Mouse (Mus musculus) thymus, postnatal 10 days (tissue): Measurements from ENCODE around the gene Ell.
"Not testable (repeated sequence)": the region's sequence is repeated elsewhere in the genome, so short reads cannot be mapped to it uniquely, and the experiment has no call there.

Experiments used
- DNase-seq, 2 experiments: peaks; one replicate each; pipeline ENCODE4 v3.0.0; 2021; ENCODE audit warnings: low spot score in 2 of 2

Ell gene

DNA sequence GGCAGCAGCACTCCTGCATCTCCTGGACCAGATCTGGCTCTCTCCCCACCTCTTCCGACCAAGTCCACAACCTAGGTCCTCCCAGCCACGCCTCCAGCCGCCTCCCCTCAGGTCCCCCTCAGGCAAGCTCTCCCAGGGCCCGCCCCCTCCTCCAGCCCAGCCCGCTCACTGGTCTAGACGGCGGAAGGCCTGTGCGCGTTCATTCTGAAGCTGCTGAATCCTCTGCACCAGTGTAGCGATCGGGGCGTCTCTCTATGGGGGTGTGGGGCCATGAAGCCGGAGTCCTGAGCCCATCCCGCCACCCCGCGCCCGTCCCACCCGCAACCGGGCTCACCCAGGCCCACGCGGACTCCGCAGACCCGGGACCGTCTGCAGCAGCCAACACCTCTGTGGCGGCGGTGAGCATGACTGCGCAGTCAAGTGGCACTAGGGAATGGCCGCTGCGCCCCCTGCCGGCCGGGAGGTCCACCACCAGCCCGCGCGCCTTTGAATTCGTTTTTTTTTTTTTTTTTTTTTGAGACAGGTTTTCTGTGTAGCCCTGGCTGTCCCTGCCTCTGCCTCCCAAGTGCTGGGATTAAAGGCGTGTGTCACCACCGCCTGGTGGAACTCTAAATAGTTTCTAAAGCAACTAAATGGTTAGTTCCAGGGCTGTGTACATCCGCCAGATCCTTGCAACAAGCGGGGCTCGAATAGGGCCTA, 32.8 kb upstream of the Ell start, which contains the start of gene Rex1bd:
Gene Rex1bd, minus strand, starts transcription at position 425 of the 699 bp plus-strand sequence.
- DNase-seq = peak; percentile 93 to 94

DNA sequence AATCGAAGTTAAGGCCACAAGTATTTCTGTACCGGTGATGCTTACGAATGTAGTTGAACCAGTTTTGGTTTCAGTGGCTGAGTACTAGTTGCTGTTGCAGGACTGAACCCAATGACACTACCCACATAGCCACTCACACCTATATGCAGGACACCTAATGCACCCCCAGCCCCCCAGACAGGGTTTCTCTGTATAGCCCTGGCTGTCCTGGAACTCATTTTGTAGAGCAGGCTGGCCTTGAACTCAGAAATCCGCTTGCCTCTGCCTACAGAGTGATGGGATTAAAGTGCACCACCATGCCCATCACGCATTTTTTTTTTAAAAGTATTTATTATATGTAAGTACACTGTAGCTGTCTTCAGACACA, 32.2 kb upstream of the Ell start:
- DNase-seq = no peak

DNA sequence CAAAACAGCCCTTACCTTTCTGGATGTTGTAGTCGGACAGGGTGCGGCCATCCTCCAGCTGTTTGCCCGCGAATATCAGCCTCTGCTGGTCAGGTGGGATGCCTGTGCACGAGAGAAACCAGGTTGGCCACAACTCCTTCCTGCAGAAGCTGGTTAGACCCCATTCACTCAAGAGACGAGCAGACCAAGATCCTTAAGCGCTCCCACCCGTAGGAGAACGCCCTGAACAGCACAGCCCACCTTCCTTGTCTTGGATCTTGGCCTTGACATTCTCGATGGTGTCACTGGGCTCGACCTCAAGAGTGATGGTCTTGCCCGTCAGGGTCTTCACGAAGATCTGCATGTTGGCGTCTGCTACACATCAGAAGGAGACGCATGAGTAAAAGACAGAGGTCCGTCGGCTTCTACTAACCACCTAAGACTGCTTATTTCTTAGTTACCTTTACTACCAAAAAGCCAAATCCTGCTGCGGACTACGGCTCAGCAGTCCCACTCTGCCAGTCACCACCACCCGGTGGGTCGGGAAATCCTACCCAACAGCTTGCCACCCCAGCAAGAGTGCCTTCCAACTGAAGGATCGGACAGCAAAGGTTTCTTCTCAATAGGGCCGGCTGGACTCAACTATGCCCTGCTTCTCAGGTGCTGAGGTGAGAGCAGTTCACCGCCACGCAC, 29.8 kb upstream of the Ell start:
- no peak for DNase-seq

DNA sequence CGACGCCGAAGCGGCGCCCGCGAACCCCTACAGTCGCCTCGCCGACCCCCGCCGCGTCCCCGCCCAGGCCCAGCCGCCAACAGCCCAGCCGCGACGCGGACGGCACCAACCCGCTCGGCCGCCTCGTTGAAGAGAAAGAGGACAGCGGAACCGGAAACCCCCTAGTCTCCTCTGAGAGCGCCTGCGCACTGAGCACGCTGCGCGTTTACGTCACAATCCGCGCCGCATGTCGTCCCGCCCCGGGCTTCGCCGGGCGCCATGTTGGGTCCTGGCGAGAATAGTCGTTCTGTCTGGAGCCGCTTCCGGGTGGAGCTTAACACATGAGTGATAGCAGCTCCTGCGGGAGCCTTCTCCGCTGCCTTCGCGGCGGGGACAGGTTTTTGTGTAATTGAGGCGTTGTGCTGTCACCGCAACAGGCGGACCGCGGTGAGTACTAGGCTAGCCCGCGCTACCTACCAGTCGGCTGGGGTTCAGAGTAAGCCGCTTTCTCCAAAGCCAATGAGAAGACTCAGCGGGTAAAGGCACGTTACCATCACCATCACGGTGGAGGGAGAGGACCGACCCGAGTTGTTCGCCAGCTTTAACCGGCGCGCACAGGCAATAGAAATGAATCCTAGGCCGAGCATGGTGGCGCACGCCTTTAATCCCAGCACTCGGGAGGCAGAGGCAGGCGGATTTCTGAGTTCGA, 28.9 kb upstream of the Ell start, which contains the start of gene Uba52:
Gene Uba52, minus strand, starts transcription at position 574 of the 688 bp plus-strand sequence.
- peak; percentile 96 to 97 for DNase-seq

DNA sequence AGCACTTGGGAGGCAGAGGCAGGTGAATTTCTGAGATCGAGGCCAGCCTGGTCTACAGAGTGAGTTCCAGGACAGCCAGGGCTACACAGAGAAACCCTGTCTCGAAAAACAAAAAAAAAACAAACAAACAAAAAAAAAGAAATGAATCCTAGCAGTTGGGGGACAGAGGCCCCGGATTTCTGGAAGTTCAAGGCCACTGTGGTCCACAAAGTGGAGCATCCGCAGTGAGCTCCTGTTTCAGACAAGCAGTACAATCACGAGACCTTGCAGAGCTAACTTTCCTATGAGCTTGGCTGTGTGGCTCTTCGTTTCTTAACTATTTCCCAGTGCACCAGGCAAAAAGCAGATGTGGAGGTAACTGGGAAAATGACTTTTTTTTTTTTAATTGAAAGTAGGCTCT, 28.1 kb upstream of the Ell start:
- not testable (repeated sequence) for DNase-seq

DNA sequence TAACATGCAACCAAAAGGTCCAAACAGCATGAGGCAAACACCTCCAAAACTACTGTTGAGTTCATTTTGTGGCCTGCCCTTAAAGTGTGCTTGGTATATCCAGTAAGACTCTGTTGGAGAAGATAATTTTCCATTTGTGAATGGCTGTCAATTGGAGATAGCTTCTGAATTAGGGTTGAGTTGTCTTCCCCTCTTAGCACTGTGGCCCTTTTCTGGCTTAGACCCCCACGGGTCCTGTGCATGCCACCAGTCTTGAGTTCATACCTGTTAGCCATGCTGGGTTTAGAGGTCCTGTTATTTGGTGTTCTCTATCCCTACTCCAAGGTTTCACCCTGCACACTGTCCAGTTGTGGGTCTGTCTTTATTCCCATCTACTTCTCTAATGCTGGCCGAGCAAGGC, 27.5 kb upstream of the Ell start:
- DNase-seq = no peak

DNA sequence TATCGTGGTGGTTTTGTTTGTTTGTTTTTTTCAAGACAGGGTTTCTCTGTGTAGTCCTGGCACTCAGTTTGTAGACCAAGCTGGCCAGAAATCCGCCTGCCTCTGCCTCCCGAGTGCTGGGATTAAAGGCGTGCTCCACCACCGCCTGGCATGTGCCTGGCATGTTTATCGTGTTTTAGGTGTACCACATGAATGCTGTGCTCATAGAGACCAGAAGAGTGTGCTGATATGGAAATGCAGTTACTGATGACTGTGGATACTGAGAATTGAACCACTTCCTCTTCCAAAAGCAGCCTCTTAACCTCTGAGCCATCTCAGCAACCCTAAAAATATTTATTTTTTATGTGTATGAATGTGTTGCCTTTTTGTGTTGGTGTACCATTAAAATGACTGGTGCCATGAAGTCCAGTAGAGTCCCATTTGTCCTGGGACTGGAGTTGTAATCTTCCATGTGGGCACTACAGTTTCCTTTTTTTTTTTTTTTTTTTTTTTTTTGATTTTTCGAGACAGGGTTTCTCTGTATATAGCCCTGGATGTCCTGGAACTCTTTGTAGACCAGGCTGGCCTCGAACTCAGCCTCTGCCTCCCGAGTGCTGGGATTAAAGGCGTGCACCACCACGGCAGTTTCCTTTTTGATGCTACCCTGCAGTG, 26.9 kb upstream of the Ell start:
- no peak for DNase-seq

DNA sequence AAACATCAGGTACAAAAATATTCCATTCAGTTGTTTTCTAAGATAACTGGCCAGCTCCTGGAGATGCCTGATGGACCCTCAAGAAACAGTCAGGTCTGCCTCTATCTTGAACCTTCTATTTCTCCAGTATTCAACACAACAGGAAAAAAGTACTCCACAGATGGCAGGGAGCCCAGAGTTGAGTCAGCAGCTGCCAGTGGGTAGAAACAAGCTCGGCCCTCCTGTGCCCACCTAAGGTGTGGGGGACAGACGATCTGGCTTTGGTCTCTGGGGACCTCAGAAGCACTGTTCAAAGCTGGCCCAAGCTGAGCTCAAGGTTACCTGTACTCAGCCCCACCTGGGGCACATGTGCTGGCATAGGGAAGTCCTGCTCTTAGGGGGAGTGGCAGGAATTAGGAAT, 25.8 kb upstream of the Ell start:
- DNase-seq = no peak

DNA sequence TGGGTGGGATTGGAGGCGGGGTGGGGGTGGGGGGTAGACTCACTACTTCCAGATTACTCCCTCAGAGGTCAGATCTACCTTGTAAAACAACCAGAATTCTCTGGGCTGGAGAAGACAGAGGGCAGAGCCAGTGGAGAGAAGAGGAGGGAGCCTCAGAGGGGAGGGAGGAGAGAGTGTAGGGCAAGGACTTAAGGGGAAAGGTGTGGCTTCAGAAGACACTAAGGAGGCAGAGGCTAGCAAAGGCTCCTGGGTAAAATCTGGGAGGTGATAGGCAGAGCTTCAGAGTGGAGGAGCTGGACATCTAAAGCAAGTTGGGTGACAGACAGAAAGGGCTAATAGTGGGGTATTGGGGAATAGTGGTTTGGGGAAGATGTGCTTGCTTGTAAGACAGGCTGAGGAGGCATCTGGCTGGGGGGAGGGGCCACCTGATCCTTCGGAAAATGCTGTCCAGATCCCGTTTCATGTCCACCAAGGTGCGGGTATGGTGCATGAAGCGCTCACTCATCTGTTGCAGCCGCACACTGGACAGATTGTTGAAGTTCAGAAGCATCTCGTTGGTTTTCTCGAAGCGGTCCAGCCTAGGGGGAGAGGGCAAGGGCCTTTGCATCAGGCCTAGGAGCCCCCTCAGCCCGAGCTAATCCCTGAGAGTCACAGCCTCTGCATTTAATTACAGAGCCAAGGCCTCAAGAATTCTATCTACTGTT, 21.2 kb upstream of the Ell start:
- DNase-seq = no peak

DNA sequence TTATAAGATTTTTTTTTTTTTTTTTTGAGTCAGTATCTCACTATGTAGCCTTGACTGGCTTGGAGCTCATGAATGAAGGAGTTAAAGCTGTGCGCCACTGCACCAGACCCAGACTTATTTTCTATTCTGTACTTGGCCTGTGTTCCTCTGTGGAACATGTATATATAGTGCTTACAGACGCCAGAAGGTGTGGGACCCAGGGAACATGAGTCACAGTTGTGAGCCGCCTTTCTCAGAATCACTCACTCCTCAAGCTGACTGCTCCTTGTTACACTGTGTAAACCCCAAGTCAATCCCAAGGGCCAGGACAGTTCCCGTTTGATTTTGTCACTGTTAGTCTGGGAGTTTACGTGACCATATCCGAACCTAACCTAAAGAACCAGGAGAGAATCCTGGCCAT, 20.2 kb upstream of the Ell start:
- no peak for DNase-seq

DNA sequence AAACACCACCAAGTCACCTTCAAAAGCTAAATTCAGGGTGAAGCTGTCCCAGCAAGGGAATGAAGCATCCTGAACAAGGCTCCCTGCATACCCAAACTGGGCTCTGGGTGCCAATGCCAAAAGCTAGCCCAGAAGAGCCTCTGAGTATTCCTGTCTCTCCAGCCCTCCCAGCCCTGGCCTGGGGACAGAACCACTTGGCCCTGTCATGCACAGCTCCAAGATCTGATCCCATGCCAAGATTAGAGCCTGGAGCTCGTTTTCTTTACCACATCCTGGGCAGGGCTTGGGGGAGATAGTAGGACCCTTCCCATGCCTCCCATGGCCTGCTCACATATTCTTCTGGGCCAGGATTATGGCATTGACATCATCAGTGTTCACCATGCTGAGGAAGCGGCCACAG, 19.7 kb upstream of the Ell start:
- DNase-seq = no peak

DNA sequence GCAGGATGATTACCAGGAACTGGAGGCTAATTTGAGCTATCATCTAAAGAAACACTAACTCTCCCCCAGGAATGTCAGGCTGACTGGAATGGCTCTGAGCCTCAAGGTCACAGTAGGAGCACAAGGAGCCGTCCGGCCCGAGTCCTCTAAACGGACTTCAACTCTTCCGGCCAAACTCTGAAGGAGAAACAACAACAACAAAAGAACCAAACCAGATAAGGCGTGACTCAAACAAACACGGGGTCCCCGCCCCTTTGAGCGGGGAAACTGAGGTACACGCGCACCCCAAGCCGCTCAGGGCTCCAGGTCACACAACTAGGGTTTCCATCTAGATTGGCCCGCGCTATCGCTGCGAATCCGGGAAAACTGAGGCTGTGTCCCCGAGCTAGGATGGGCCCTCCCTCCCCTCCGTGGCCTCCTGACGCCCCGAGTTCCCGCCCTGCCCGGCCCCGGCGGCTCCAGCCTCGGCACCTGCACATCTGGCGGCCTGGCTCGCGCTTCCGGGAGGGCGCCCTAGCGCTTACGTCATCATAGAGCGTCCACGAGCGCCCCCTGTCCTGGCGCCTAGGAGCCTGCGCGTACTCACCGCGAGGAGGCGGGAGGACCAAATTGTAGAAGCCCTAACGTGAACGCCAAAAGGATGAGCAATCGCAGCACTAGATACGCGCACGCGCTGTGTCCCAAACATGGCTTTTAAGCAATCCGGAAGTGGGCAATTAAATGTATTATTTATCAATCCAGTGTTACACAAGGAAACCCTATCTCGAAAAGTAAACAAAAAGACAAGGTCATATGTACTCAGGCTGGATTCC, 16.5 kb upstream of the Ell start:
- DNase-seq = peak; percentile 93 to 97

DNA sequence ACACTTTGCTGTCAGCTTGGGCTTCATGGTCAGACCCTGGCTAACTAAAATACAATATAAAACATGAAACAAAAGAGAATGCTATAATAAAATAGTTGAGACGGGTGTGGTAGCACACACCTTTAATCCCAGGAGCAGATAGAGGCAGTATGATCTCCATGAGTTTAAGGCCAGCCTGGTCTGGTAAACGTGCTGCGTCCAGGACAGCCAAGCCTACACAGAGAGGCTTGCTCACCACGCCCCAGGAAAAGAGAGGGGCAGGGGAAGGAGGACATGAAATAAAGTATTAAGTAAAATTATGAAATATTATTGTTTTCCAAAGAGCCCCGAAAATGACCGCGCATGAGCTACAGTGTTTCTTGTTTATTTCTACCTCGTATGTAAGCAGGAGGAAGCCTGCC, 12.1 kb upstream of the Ell start:
- DNase-seq = no peak

DNA sequence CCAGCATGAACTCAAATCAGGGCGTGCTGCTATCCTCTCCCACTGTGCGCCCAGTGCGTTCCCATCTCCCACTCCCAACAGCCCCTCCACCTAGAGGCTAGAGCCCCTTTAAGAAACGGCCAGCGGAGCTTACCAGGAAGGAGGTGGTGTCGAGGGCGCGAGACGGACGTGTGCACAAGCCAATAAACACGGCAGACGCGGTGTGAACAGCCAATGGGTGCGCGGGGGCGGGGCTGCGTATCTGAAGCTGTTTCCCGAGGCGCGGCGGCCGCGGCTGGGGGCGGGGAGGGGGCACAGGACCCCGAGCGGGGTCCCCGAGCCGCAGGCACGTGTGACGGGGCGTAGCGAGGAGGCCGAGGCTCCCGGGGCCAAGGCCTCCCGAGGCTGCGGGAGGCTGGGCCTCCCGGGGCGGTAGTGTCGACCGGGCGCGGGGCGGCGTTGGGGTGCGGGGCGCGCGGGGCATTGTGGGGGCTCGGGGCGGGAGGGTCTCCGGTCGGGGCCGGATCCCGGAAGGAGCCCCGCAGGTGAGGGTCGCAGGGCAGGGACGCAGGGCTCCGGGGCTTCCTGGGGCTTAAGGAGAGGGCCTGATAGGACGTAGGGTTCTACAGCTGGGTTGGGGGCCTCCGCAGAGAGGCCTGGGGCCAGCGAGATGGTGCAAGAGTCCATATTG, 11.6 kb upstream of the Ell start, which contains the start of the genes Fkbp8 and Kxd1:
Gene Fkbp8, plus strand, starts transcription at position 213 of the 670 bp plus-strand sequence.
Gene Kxd1, minus strand, starts transcription at position 445 of the 670 bp plus-strand sequence.
- DNase-seq = peak; percentile 97 to 99

DNA sequence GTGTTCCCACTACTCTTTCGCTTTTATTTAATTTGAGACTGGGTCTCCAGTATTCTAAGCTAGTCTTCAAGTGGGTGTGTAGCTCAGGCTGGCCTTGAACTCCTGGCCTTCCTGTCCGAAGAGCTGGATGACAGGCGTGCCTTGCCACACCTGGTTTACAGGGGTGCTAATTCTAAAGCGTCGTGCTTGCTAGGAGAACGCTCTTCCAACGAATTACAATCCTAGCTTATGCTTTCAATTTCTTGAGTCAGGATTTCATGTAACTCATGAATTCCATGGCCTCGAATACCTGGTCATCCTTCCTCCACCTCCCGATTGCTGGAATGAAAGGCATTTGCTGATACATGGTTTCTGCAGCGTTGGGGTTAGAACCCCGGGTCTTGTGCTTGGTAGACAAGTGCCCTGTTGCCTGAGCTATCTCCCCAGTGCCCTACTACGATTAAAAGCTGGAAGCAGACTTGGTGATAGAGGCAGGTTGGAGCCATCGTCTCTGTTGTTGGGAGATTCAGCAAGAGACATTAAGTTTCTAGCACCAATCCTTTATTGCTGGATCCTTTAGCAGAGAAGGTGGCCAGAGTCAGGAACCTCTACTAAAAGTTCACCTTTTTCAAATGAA, 11.0 kb upstream of the Ell start:
- no peak for DNase-seq

DNA sequence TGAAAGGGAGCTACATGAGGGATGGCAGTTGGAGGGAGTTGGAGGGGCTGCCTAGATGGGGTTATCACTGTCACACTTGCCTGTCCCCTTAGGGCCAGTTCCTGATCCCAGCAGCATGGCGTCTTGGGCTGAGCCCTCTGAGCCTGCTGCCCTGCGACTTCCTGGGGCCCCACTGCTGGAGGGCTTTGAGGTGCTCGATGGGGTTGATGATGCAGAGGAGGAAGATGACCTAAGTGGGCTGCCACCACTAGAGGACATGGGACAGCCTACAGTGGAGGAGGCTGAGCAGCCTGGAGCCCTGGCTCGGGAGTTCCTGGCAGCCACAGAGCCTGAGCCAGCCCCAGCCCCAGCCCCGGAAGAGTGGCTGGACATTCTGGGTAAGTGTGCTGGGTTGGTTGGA, 10.0 kb upstream of the Ell start:
- DNase-seq = no peak

DNA sequence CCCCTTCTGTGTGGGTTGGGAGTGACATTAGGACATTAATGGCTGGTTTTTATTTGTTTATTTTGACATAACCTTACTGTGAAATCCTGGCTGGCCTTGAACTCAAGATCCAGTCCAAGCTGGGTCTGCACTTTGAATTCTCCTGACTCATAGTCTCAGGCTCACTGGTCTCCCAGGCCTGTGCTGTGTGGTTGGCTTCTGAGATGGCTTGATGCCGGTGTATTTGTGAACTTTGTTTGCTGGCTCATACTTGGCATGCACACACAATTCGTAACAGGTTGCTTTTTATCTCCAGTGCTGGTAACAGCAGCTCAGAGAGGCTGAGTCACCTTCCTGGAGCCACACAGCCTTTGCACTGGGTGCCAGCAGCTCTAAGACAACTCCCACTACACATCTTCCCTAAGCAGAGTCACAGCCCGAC, 9.5 kb upstream of the Ell start:
- DNase-seq = no peak

DNA sequence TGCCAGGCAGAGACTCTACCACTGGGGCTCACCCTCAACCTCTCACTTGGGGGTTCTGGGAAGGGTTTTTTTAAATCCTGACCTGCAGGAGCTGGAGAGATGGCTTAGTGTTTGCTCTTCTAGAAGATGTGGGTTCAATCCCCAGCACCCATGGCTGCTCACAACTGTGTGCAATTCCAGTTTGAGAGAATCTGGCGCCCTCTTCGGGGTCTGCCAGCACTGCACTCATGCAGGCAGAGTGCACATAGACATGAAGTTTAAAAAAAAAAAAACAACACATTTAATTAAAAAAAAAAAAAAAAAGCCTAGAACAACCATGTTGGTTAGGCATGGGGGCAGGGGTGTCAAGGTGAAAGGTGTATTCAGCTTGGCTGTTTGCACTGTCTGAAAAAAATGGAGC, 8.9 kb upstream of the Ell start:
- DNase-seq = no peak

DNA sequence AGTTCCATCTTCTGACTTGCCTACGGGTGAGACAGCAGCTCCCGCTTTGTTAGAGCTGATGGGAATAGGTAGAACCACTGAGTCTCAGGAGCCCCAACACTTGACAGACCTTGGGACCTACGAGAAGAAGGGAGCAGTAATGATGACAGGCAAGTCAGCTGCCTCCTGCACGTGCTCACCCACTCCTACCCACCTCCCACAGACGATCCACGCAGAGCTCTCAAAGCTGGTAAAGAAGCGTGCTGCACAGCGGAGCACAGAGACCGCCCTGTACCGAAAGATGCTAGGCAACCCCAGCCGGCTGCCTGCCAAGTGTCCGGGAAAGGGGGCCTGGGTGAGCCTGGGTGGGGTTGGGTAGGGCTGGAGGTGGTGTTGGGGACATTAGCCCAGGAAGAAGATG, 5.0 kb upstream of the Ell start:
- no peak for DNase-seq

DNA sequence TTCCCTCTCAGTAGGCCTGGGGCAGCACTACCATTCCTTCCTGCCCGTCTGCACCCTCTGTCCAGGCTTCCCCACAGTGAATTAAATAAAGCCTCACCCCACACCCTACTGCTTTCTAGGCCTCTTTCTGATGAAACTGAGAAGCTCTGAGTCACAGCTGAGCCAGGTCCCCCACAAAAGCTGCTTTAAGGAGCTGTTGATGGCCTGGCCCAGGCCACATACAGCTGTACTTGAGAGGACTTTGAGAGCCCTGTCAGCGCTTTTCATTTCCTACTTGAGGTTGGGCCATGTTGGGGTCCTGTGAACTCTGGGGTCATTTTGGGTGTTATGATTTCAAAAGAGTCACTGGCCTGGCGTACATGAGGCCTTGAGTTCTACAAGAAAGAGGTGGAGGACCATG, 4.0 kb upstream of the Ell start:
- no peak for DNase-seq
